Comparison of ENCODE assay signal across 8 mouse cellular contexts in genomic region chr7:113368746-113369619, GRCm38 (mm10). TPM values are rescaled to one million over a fixed set of nuclear protein-coding genes. Genes with fewer than 3 reads are reported as not detected.
A peak's percentile ranks its signal among the peaks of the same experiment; 100 is the strongest.
DNase-seq lines count a peak whose midpoint lies in the region; ATAC-seq lines count a peak whose summit lies in the region.

Btbd10 (minus strand) TSS chr7:113369392.

- peak within 1 kb of the TSS; percentile 75 for H3K4me2 ChIP-seq in hindbrain, embryonic 15.5 days

- DNase-seq in T-cell, adult 2 months (ENCODE audit: low spot score) = peak; percentile 96
- DNase-seq in cerebellum, postnatal 36 days = peak; percentile 97
- peak; percentile 96 to 97 for DNase-seq in frontal cortex, postnatal 36 days (ENCODE audit: low spot score in 2 of 2)
- DNase-seq in left cerebral cortex, adult 11 months (ENCODE audit: low spot score) = peak; percentile 93
- DNase-seq in lung, postnatal 4 days = peak; percentile 98 to 99
- peak; percentile 98 for DNase-seq in retina, postnatal 7 days (ENCODE audit: low read depth, low spot score)
- peak; percentile 89 for DNase-seq in urinary bladder, adult 2 months (ENCODE audit: low spot score)

- H3K27me3 ChIP-seq in hindbrain, embryonic 15.5 days = no peaks in the 10 kb centered on the region

- peak within 1 kb of the TSS; percentile 95 for H3K9ac ChIP-seq in hindbrain, embryonic 15.5 days

- ATAC-seq in hindbrain, embryonic 15.5 days (ENCODE audit: low FRiP score, low read depth) = peak; percentile 98

- peak within 1 kb of the TSS; percentile 92 for H3K27ac ChIP-seq in hindbrain, embryonic 15.5 days (replicated peaks)

- H3K4me1 ChIP-seq in hindbrain, embryonic 15.5 days (replicated peaks) = peaks cover 26% of the 10 kb centered on the region

- WGBS in hindbrain, embryonic 15.5 days = under 1% methylated on average over 64 of the region's 64 CpGs

- H3K9me3 ChIP-seq in hindbrain, embryonic 15.5 days = no peaks in the 10 kb centered on the region

- H3K4me3 ChIP-seq in hindbrain, embryonic 15.5 days = peak within 1 kb of the TSS; percentile 89

- no peaks in the 10 kb centered on the region for H3K36me3 ChIP-seq in hindbrain, embryonic 15.5 days

RNA-seq across cellular contexts. Expression of gene Btbd10, which starts in this region (rescaled TPM):
- 75.2 and 75.3 TPM in 2 replicates for polyA plus RNA-seq in hindbrain, embryonic 15.5 days (2015; fragmentation: Nextera tagmentation; extraction: Ambion mirVana)
- 21.2 and 26.6 TPM in 2 replicates for polyA plus RNA-seq in urinary bladder, adult 2 months (2012; rRNA removed)

Comparison
In these comparisons a context has a peak if more than half of its experiments do, and no peak if none do; other contexts are left out.
1. Peak in every context shown above with its lines: DNase-seq, ATAC-seq, H3K4me3 ChIP-seq and H3K27ac ChIP-seq.